Mouse (Mus musculus) intestine, embryonic 15.5 days (tissue): ENCODE data around the gene Cpeb1. TPM values are rescaled to one million over a fixed set of nuclear protein-coding genes. Genes with fewer than 3 reads are reported as not detected.

Experiments
- ATAC-seq: fragments of 200-750 bp; cut with Nextera tagmentation; 2 replicates; pipeline ENCODE4 v1.8.0; 2017; ENCODE audit warnings: moderate TSS enrichment, moderate library complexity
- H3K27ac ChIP-seq: fragments of 300-500 bp; sonication (generic); 2 replicates; pipeline ENCODE4 v1.5.1; 2015; ENCODE audit warnings: mild to moderate bottlenecking, inconsistent platforms
- H3K27me3 ChIP-seq: fragments of 300-500 bp; sonication (generic); replicated peaks from 2 replicates; pipeline ENCODE4 v1.6.1; 2015; ENCODE audit warnings: inconsistent platforms
- H3K36me3 ChIP-seq: fragments of 300-500 bp; sonication (generic); 2 replicates; pipeline ENCODE4 v1.6.1; 2015; ENCODE audit warnings: inconsistent platforms
- H3K4me1 ChIP-seq: fragments of 300-500 bp; sonication (generic); replicated peaks from 2 replicates; pipeline ENCODE4 v1.6.1; 2015; ENCODE audit warnings: inconsistent platforms
- H3K4me2 ChIP-seq: fragments of 300-500 bp; sonication (generic); replicated peaks from 2 replicates; pipeline ENCODE4 v1.6.1; 2015; ENCODE audit warnings: mild to moderate bottlenecking, inconsistent platforms
- H3K4me3 ChIP-seq: fragments of 300-500 bp; sonication (generic); replicated peaks from 2 replicates; pipeline ENCODE4 v1.5.1; 2015; ENCODE audit warnings: inconsistent platforms
- H3K9ac ChIP-seq: fragments of 300-500 bp; sonication (generic); 2 replicates; pipeline ENCODE4 v1.6.1; 2015; ENCODE audit warnings: inconsistent platforms
- H3K9me3 ChIP-seq: fragments of 300-500 bp; sonication (generic); 2 replicates; pipeline ENCODE4 v1.6.1; 2016; ENCODE audit warnings: inconsistent platforms
- WGBS: fragments of 180-500 bp; shearing (Covaris S2); methylation state at CpG from one replicate; pipeline ENCODE4 v1.1.7; 2015; 5-methylcytosine and 5-hydroxymethylcytosine counted together
- polyA plus RNA-seq: library from polyadenylated mRNA; unstranded; fragments of >200 nt; fragmentation: Nextera tagmentation; extraction: Ambion mirVana; gene quantifications from 2 replicates; pipeline ENCODE4 v1.2.1, GENCODE M21; 2015

Gene Cpeb1
- polyA plus RNA-seq, 1 experiment from 2014 or later, result 0.78 TPM

GRCm38 (mm10) chr7:81315583-81315982, 139.7 kb downstream of the Cpeb1 start:
- 63% methylated on average over 8 of the region's 8 CpGs for WGBS
- Histone ChIP-seq H3K4me3 (no peak overlapping the region), H3K27me3 (no peaks in the 10 kb centered on the region), H3K9ac (no peak overlapping the region), H3K4me1 (no peaks in the 10 kb centered on the region), H3K9me3 (no peaks in the 10 kb centered on the region), H3K27ac (no peak overlapping the region), H3K36me3 (no peaks in the 10 kb centered on the region), H3K4me2 (no peak overlapping the region)
- no peak for ATAC-seq

- H3K9ac ChIP-seq, result no peak overlapping the region
- no peaks in the 10 kb centered on the region for H3K4me1 ChIP-seq
- H3K27me3 ChIP-seq, result no peaks in the 10 kb centered on the region
- H3K4me2 ChIP-seq, result no peak overlapping the region
- no peaks in the 10 kb centered on the region for H3K36me3 ChIP-seq
- ATAC-seq, result no peak
- H3K4me3 ChIP-seq, result no peak overlapping the region
- H3K9me3 ChIP-seq, result no peaks in the 10 kb centered on the region
- no peak overlapping the region for H3K27ac ChIP-seq
Measured at GRCm38 (mm10) chr7:81311581-81311980, 143.7 kb downstream of the Cpeb1 start.

GRCm38 (mm10) chr7:81311130-81311529, 144.1 kb downstream of the Cpeb1 start:
- no peaks in the 10 kb centered on the region for H3K36me3 ChIP-seq
- H3K9ac ChIP-seq, result no peak overlapping the region
- ATAC-seq, result no peak
- no peak overlapping the region for H3K4me2 ChIP-seq
- no peaks in the 10 kb centered on the region for H3K27me3 ChIP-seq
- no peak overlapping the region for H3K27ac ChIP-seq
- WGBS, result 87% methylated on average over 1 of the region's 1 CpGs
- H3K4me1 ChIP-seq, result no peaks in the 10 kb centered on the region
- H3K4me3 ChIP-seq, result no peak overlapping the region
- no peaks in the 10 kb centered on the region for H3K9me3 ChIP-seq

- no peak overlapping the region for H3K9ac ChIP-seq
- no peaks in the 10 kb centered on the region for H3K36me3 ChIP-seq
- H3K27me3 ChIP-seq, result no peaks in the 10 kb centered on the region
- no peak for ATAC-seq
- H3K9me3 ChIP-seq, result no peaks in the 10 kb centered on the region
- WGBS, result 89% methylated on average over 6 of the region's 6 CpGs
- no peak overlapping the region for H3K4me3 ChIP-seq
- no peak overlapping the region for H3K4me2 ChIP-seq
- no peaks in the 10 kb centered on the region for H3K4me1 ChIP-seq
- no peak overlapping the region for H3K27ac ChIP-seq
Measured at GRCm38 (mm10) chr7:81309247-81309646, 146.0 kb downstream of the Cpeb1 start.

GRCm38 (mm10) chr7:81307735-81308134, 147.5 kb downstream of the Cpeb1 start:
- H3K27ac ChIP-seq, result no peak overlapping the region
- no peak overlapping the region for H3K4me2 ChIP-seq
- H3K27me3 ChIP-seq, result no peaks in the 10 kb centered on the region
- no peaks in the 10 kb centered on the region for H3K9me3 ChIP-seq
- no peak overlapping the region for H3K9ac ChIP-seq
- no peak overlapping the region for H3K4me3 ChIP-seq
- H3K36me3 ChIP-seq, result no peaks in the 10 kb centered on the region
- WGBS, result 81% methylated on average over 8 of the region's 8 CpGs
- ATAC-seq, result no peak
- H3K4me1 ChIP-seq, result no peaks in the 10 kb centered on the region

GRCm38 (mm10) chr7:81304675-81305074, 150.6 kb downstream of the Cpeb1 start:
- no peaks in the 10 kb centered on the region for H3K36me3 ChIP-seq
- no peak overlapping the region for H3K9ac ChIP-seq
- ATAC-seq, result no peak
- H3K4me3 ChIP-seq, result no peak overlapping the region
- H3K27me3 ChIP-seq, result no peaks in the 10 kb centered on the region
- no peaks in the 10 kb centered on the region for H3K4me1 ChIP-seq
- H3K9me3 ChIP-seq, result no peaks in the 10 kb centered on the region
- 82% methylated on average over 5 of the region's 5 CpGs for WGBS
- no peak overlapping the region for H3K4me2 ChIP-seq
- H3K27ac ChIP-seq, result no peak overlapping the region

GRCm38 (mm10) chr7:81304100-81304499, 151.2 kb downstream of the Cpeb1 start:
- H3K4me1 ChIP-seq, result no peaks in the 10 kb centered on the region
- WGBS, result 74% methylated on average over 5 of the region's 5 CpGs
- H3K4me2 ChIP-seq, result no peak overlapping the region
- no peaks in the 10 kb centered on the region for H3K27me3 ChIP-seq
- H3K9ac ChIP-seq, result no peak overlapping the region
- no peaks in the 10 kb centered on the region for H3K36me3 ChIP-seq
- H3K4me3 ChIP-seq, result no peak overlapping the region
- no peak overlapping the region for H3K27ac ChIP-seq
- no peaks in the 10 kb centered on the region for H3K9me3 ChIP-seq
- ATAC-seq, result no peak

GRCm38 (mm10) chr7:81303682-81304081, 151.6 kb downstream of the Cpeb1 start:
- Histone ChIP-seq H3K4me2 (no peak overlapping the region), H3K36me3 (no peaks in the 10 kb centered on the region), H3K4me1 (no peaks in the 10 kb centered on the region), H3K9ac (no peak overlapping the region), H3K4me3 (no peak overlapping the region), H3K27me3 (no peaks in the 10 kb centered on the region), H3K9me3 (no peaks in the 10 kb centered on the region), H3K27ac (no peak overlapping the region)
- no peak for ATAC-seq
- 98% methylated on average over 2 of the region's 2 CpGs for WGBS

- WGBS, result 89% methylated on average over 7 of the region's 7 CpGs
- Histone ChIP-seq H3K27ac (no peak overlapping the region), H3K27me3 (no peaks in the 10 kb centered on the region), H3K4me3 (no peak overlapping the region), H3K36me3 (no peaks in the 10 kb centered on the region), H3K9me3 (no peaks in the 10 kb centered on the region), H3K4me1 (0 out of 2 replicates have a peak, but pooled peaks cover 3% of the 10 kb centered on the region), H3K4me2 (no peak overlapping the region), H3K9ac (no peak overlapping the region)
- ATAC-seq, result no peak
Measured at GRCm38 (mm10) chr7:81301323-81301722, 153.9 kb downstream of the Cpeb1 start.

GRCm38 (mm10) chr7:81298206-81298605, 157.1 kb downstream of the Cpeb1 start:
- WGBS, result 33% methylated on average over 6 of the region's 6 CpGs

More at GRCm38 (mm10) chr7:81298206-81298605, 157.1 kb downstream of the Cpeb1 start:
- no peak overlapping the region for H3K4me3 ChIP-seq
- H3K36me3 ChIP-seq, result no peaks in the 10 kb centered on the region
- no peak overlapping the region for H3K4me2 ChIP-seq
- no peaks in the 10 kb centered on the region for H3K27me3 ChIP-seq
- no peak overlapping the region for H3K9ac ChIP-seq
- no peak for ATAC-seq
- H3K9me3 ChIP-seq, result no peaks in the 10 kb centered on the region
- no peak overlapping the region for H3K27ac ChIP-seq
- 0 out of 2 replicates have a peak, but pooled peaks cover 3% of the 10 kb centered on the region for H3K4me1 ChIP-seq

Other genes starting within 250 kb of the Cpeb1 start
- gene Pde8a, start 241.9 kb downstream of the Cpeb1 start, polyA plus RNA-seq, result 2.7 and 3.3 TPM in 2 replicates
- 1,243 and 1,274 TPM in 2 replicates for gene Rps17, start 110.2 kb downstream of the Cpeb1 start, polyA plus RNA-seq
- 5.9 and 6.2 TPM in 2 replicates for gene Ap3b2, start 38.5 kb upstream of the Cpeb1 start, polyA plus RNA-seq
- gene BC048679, start 42.8 kb upstream of the Cpeb1 start, polyA plus RNA-seq, result not detected in 2 replicates
- gene Fsd2, start 111.5 kb upstream of the Cpeb1 start, polyA plus RNA-seq, result 0.10 and 0.15 TPM in 2 replicates
- gene Whamm, start 115.8 kb upstream of the Cpeb1 start, polyA plus RNA-seq, result 5.9 and 6.3 TPM in 2 replicates